ENCODE assay signal across 12 mouse cellular contexts in genomic region chr19:45507531-45507930, GRCm38 (mm10). TPM values are rescaled to one million over a fixed set of nuclear protein-coding genes. Genes with fewer than 3 reads are reported as not detected.
DNase-seq lines count a peak whose midpoint lies in the region; ATAC-seq and TF ChIP-seq lines count a peak whose summit lies in the region.
"Had no signal": no experiment of that assay in that cellular context is flagged by ENCODE, and none has a peak within 500 bp of the region (broad histone marks: within the 10 kb centered on the region; RNA-seq: fewer than 3 reads in every experiment).

No protein-coding gene starts in this region.

- no peak overlapping the region for H3K9ac ChIP-seq in heart, embryonic 13.5 days
- H3K9ac ChIP-seq: embryonic facial prominence, embryonic 15.5 days; limb, embryonic 15.5 days had no signal

- no peak for TF ChIP-seq CTCF in gastrocnemius, adult 2 months (IDR thresholded peaks at IDR 0.05)

- 44% methylated on average over 19 of the region's 19 CpGs for WGBS in heart, embryonic 13.5 days

- no peaks in the 10 kb centered on the region for H3K9me3 ChIP-seq in heart, embryonic 13.5 days
- H3K9me3 ChIP-seq: embryonic facial prominence, embryonic 15.5 days; limb, embryonic 15.5 days had no signal

- 0 out of 2 replicates have a peak overlapping the region, but pooled peaks have one; percentile 2 for H3K27ac ChIP-seq in gastrocnemius, adult 2 months
- H3K27ac ChIP-seq in heart, embryonic 13.5 days (replicated peaks), result peak overlapping the region; percentile 80
- H3K27ac ChIP-seq: embryonic facial prominence, embryonic 15.5 days; kidney, postnatal 0 days; limb, embryonic 15.5 days; macrophage had no signal

- no peak overlapping the region for H3K4me3 ChIP-seq in gastrocnemius, adult 2 months
- peak overlapping the region; percentile 24 for H3K4me3 ChIP-seq in heart, embryonic 13.5 days
- H3K4me3 ChIP-seq: embryonic facial prominence, embryonic 15.5 days; limb, embryonic 15.5 days had no signal

- no peak; the same call in 1 of the 2 replicates for ATAC-seq in heart, embryonic 13.5 days (ENCODE audit: extremely low read depth, insufficient number of reproducible peaks, low FRiP score, low TSS enrichment)

- no peaks in the 10 kb centered on the region for H3K27me3 ChIP-seq in heart, embryonic 13.5 days (replicated peaks)
- H3K27me3 ChIP-seq: embryonic facial prominence, embryonic 15.5 days; limb, embryonic 15.5 days had no signal

- intact Hi-C loops in gastrocnemius, adult 2 months (cut with DNase I), result no loop called here
- intact Hi-C loops in gastrocnemius, postnatal 36 days (cut with DNase I), result no loop called here
- intact Hi-C loops in gastrocnemius, postnatal 14 days (cut with DNase I; ENCODE audit: low total_unique reads), result no loop called here

- peaks cover 24% of the 10 kb centered on the region for H3K36me3 ChIP-seq in heart, embryonic 13.5 days

- peaks cover 24% of the 10 kb centered on the region for H3K4me1 ChIP-seq in heart, embryonic 13.5 days
- H3K4me1 ChIP-seq: embryonic facial prominence, embryonic 15.5 days; limb, embryonic 15.5 days had no signal

- H3K4me2 ChIP-seq in heart, embryonic 13.5 days, result peak overlapping the region; percentile 57
- H3K4me2 ChIP-seq: embryonic facial prominence, embryonic 15.5 days; limb, embryonic 15.5 days had no signal

- DNase-seq in gastrocnemius, adult 2 months, result peak; percentile 50
- no peak for DNase-seq in gastrocnemius, postnatal 36 days
- DNase-seq in right cerebral cortex, postnatal 36 days (ENCODE audit: low spot score in 2 of 2), result peak; percentile 24 to 30
- DNase-seq in right cerebral cortex, adult 2 months (ENCODE audit: low spot score in 2 of 2), result no peak
- no peak for DNase-seq in kidney, postnatal 14 days
- no peak for DNase-seq in gastrocnemius, postnatal 14 days
- no peak for DNase-seq in adrenal gland, adult 2 months

RNA-seq across cellular contexts. Expression of gene Poll, which starts 52.8 kb away (rescaled TPM):
- total RNA-seq in gastrocnemius, adult 2 months (2021), result 10 to 100 TPM; 13.5 to 16.0 TPM
- total RNA-seq in gastrocnemius, postnatal 36 days (2021), result 10 to 100 TPM; 13.3 to 14.2 TPM
- 13.2 and 15.6 TPM in 2 replicates for polyA plus RNA-seq in heart, embryonic 13.5 days (2015; fragmentation: Nextera tagmentation; extraction: Ambion mirVana)
- total RNA-seq in gastrocnemius, postnatal 14 days (2021), result 10 to 100 TPM; 11.2 to 11.3 TPM
- 10 to 100 TPM; 10.3 to 14.9 TPM for total RNA-seq in adrenal gland, adult 2 months (2021)
- 11.3 and 11.9 TPM in 2 replicates for polyA plus RNA-seq in adrenal gland, adult 2 months (2012; rRNA removed)

RNA-seq across cellular contexts. Expression of gene Gm17018, which starts 52.9 kb away (rescaled TPM):
- total RNA-seq in gastrocnemius, adult 2 months (2021), result 10 to 100 TPM; 19.5 to 19.6 TPM
- total RNA-seq in gastrocnemius, postnatal 36 days (2021), result 10 to 100 TPM; 17.5 to 18.9 TPM
- polyA plus RNA-seq in heart, embryonic 13.5 days (2015; fragmentation: Nextera tagmentation; extraction: Ambion mirVana), result 27.7 and 31.1 TPM in 2 replicates
- total RNA-seq in gastrocnemius, postnatal 14 days (2021), result 10 to 100 TPM; 12.8 to 13.5 TPM
- total RNA-seq in adrenal gland, adult 2 months (2021), result 10 to 100 TPM; 29.0 to 38.0 TPM
- 0.98 and 2.1 TPM in 2 replicates for polyA plus RNA-seq in adrenal gland, adult 2 months (2012; rRNA removed)

Comparison
In these comparisons a context has a peak if more than half of its experiments do, and no peak if none do; other contexts are left out.
1. DNase-seq: peak in gastrocnemius, adult 2 months (single experiment) and right cerebral cortex, postnatal 36 days (2 of 2); none in gastrocnemius, postnatal 36 days (0 of 2), right cerebral cortex, adult 2 months (0 of 2), kidney, postnatal 14 days (single experiment), gastrocnemius, postnatal 14 days (single experiment) and adrenal gland, adult 2 months (single experiment).